Mouse (Mus musculus): ENCODE measurements around the gene Rtn1. TPM values are rescaled to one million over a fixed set of nuclear protein-coding genes. Genes with fewer than 3 reads are reported as not detected.

Gene Rtn1
- polyA plus RNA-seq, 1 experiment from 2014 or later = 1,321 TPM

GRCm38 (mm10) chr12:72348508-72348907 lies 60.3 kb downstream of the Rtn1 start:
- Histone ChIP-seq H3K4me3 (ENCODE audit: low read depth, low read length) (no peak overlapping the region), H3K4me1 (ENCODE audit: control insufficient read depth, insufficient read depth, low read length) (no peaks in the 10 kb centered on the region), H3K9me3 (replicated peaks; ENCODE audit: control insufficient read depth, low read length) (no peaks in the 10 kb centered on the region), H3K27me3 (replicated peaks; ENCODE audit: control insufficient read depth, insufficient read depth, low read length) (no peaks in the 10 kb centered on the region), H3K27ac (ENCODE audit: low read depth, low read length) (no peak overlapping the region), H3K4me2 (ENCODE audit: low read length) (no peak overlapping the region), H3K36me3 (ENCODE audit: control insufficient read depth, insufficient read depth, low read length) (no peaks in the 10 kb centered on the region), H3K9ac (ENCODE audit: low read length) (no peak overlapping the region)
- 78% methylated on average over 8 of the region's 8 CpGs for WGBS
- DNase-seq (ENCODE audit: low spot score) (no peak), ATAC-seq (no peak)

- Histone ChIP-seq H3K27ac (ENCODE audit: low read depth, low read length) (no peak overlapping the region), H3K4me1 (ENCODE audit: control insufficient read depth, insufficient read depth, low read length) (no peaks in the 10 kb centered on the region), H3K36me3 (ENCODE audit: control insufficient read depth, insufficient read depth, low read length) (no peaks in the 10 kb centered on the region), H3K4me3 (ENCODE audit: low read depth, low read length) (no peak overlapping the region), H3K9ac (ENCODE audit: low read length) (no peak overlapping the region), H3K4me2 (ENCODE audit: low read length) (no peak overlapping the region), H3K27me3 (replicated peaks; ENCODE audit: control insufficient read depth, insufficient read depth, low read length) (no peaks in the 10 kb centered on the region), H3K9me3 (replicated peaks; ENCODE audit: control insufficient read depth, low read length) (no peaks in the 10 kb centered on the region)
- ATAC-seq = no peak
- WGBS = 81% methylated on average over 1 of the region's 1 CpGs
- DNase-seq (ENCODE audit: low spot score) = no peak
These were observed 61.7 kb downstream of the Rtn1 start for GRCm38 (mm10) chr12:72347184-72347583.

- DNase-seq (ENCODE audit: low spot score) (no peak), ATAC-seq (no peak)
- H3K4me1 ChIP-seq (ENCODE audit: control insufficient read depth, insufficient read depth, low read length) = no peaks in the 10 kb centered on the region
- no peak overlapping the region for H3K27ac ChIP-seq (ENCODE audit: low read depth, low read length)
- no peaks in the 10 kb centered on the region for H3K36me3 ChIP-seq (ENCODE audit: control insufficient read depth, insufficient read depth, low read length)
- H3K4me3 ChIP-seq (ENCODE audit: low read depth, low read length) = no peak overlapping the region
- H3K27me3 ChIP-seq (replicated peaks; ENCODE audit: control insufficient read depth, insufficient read depth, low read length) = no peaks in the 10 kb centered on the region
- H3K4me2 ChIP-seq (ENCODE audit: low read length) = no peak overlapping the region
- no peak overlapping the region for H3K9ac ChIP-seq (ENCODE audit: low read length)
- WGBS = 43% methylated on average over 2 of the region's 2 CpGs
- H3K9me3 ChIP-seq (replicated peaks; ENCODE audit: control insufficient read depth, low read length) = no peaks in the 10 kb centered on the region
These were observed 65.2 kb downstream of the Rtn1 start for GRCm38 (mm10) chr12:72343639-72344038.

- no peaks in the 10 kb centered on the region for H3K9me3 ChIP-seq (replicated peaks; ENCODE audit: control insufficient read depth, low read length)
- H3K36me3 ChIP-seq (ENCODE audit: control insufficient read depth, insufficient read depth, low read length) = no peaks in the 10 kb centered on the region
- H3K4me3 ChIP-seq (ENCODE audit: low read depth, low read length) = no peak overlapping the region
- ATAC-seq = no peak
- WGBS = 91% methylated on average over 13 of the region's 13 CpGs
- peaks cover 3% of the 10 kb centered on the region; the same call in 1 of the 2 replicates for H3K4me1 ChIP-seq (ENCODE audit: control insufficient read depth, insufficient read depth, low read length)
- H3K27me3 ChIP-seq (replicated peaks; ENCODE audit: control insufficient read depth, insufficient read depth, low read length) = no peaks in the 10 kb centered on the region
- H3K27ac ChIP-seq (ENCODE audit: low read depth, low read length) = no peak overlapping the region
- DNase-seq (ENCODE audit: low spot score) = no peak
- H3K9ac ChIP-seq (ENCODE audit: low read length) = no peak overlapping the region
- no peak overlapping the region for H3K4me2 ChIP-seq (ENCODE audit: low read length)
These were observed 72.8 kb downstream of the Rtn1 start for GRCm38 (mm10) chr12:72336009-72336408.

- DNase-seq (ENCODE audit: low spot score) (no peak), ATAC-seq (0 out of 2 replicates have a peak, but pooled peaks have one; percentile 40)
- H3K4me1 ChIP-seq (ENCODE audit: control insufficient read depth, insufficient read depth, low read length) = peaks cover 3% of the 10 kb centered on the region; the same call in 1 of the 2 replicates
- WGBS = 82% methylated on average over 5 of the region's 5 CpGs
- H3K36me3 ChIP-seq (ENCODE audit: control insufficient read depth, insufficient read depth, low read length) = no peaks in the 10 kb centered on the region
- H3K27ac ChIP-seq (ENCODE audit: low read depth, low read length) = peak overlapping the region; percentile 70
- H3K9ac ChIP-seq (ENCODE audit: low read length) = no peak overlapping the region
- no peaks in the 10 kb centered on the region for H3K27me3 ChIP-seq (replicated peaks; ENCODE audit: control insufficient read depth, insufficient read depth, low read length)
- H3K9me3 ChIP-seq (replicated peaks; ENCODE audit: control insufficient read depth, low read length) = no peaks in the 10 kb centered on the region
- H3K4me2 ChIP-seq (ENCODE audit: low read length) = no peak overlapping the region
- H3K4me3 ChIP-seq (ENCODE audit: low read depth, low read length) = no peak overlapping the region
These were observed 76.3 kb downstream of the Rtn1 start for GRCm38 (mm10) chr12:72332488-72333013.

GRCm38 (mm10) chr12:72331912-72332487 lies 76.9 kb downstream of the Rtn1 start:
- H3K9me3 ChIP-seq (replicated peaks; ENCODE audit: control insufficient read depth, low read length) = no peaks in the 10 kb centered on the region
- no peaks in the 10 kb centered on the region for H3K36me3 ChIP-seq (ENCODE audit: control insufficient read depth, insufficient read depth, low read length)
- ATAC-seq = peak; percentile 66
- no peaks in the 10 kb centered on the region for H3K27me3 ChIP-seq (replicated peaks; ENCODE audit: control insufficient read depth, insufficient read depth, low read length)
- peaks cover 3% of the 10 kb centered on the region; the same call in 1 of the 2 replicates for H3K4me1 ChIP-seq (ENCODE audit: control insufficient read depth, insufficient read depth, low read length)
- peak overlapping the region; percentile 70 for H3K27ac ChIP-seq (ENCODE audit: low read depth, low read length)
- no peak overlapping the region for H3K4me2 ChIP-seq (ENCODE audit: low read length)
- H3K9ac ChIP-seq (ENCODE audit: low read length) = no peak overlapping the region
- 57% methylated on average over 7 of the region's 7 CpGs for whole genome bisulfite sequencing
- H3K4me3 ChIP-seq (ENCODE audit: low read depth, low read length) = no peak overlapping the region
- DNase-seq (ENCODE audit: low spot score) = peak; percentile 70

GRCm38 (mm10) chr12:72326087-72326486 lies 82.8 kb downstream of the Rtn1 start:
- Histone ChIP-seq H3K36me3 (ENCODE audit: control insufficient read depth, insufficient read depth, low read length) (no peaks in the 10 kb centered on the region), H3K27ac (ENCODE audit: low read depth, low read length) (no peak overlapping the region), H3K4me2 (ENCODE audit: low read length) (no peak overlapping the region), H3K27me3 (replicated peaks; ENCODE audit: control insufficient read depth, insufficient read depth, low read length) (no peaks in the 10 kb centered on the region), H3K9ac (ENCODE audit: low read length) (no peak overlapping the region), H3K4me1 (ENCODE audit: control insufficient read depth, insufficient read depth, low read length) (no peaks in the 10 kb centered on the region), H3K9me3 (replicated peaks; ENCODE audit: control insufficient read depth, low read length) (no peaks in the 10 kb centered on the region), H3K4me3 (ENCODE audit: low read depth, low read length) (no peak overlapping the region)
- ATAC-seq (no peak), DNase-seq (ENCODE audit: low spot score) (no peak)

- DNase-seq (ENCODE audit: low spot score) (no peak), ATAC-seq (no peak)
- Histone ChIP-seq H3K27me3 (replicated peaks; ENCODE audit: control insufficient read depth, insufficient read depth, low read length) (no peaks in the 10 kb centered on the region), H3K4me2 (ENCODE audit: low read length) (no peak overlapping the region), H3K9me3 (replicated peaks; ENCODE audit: control insufficient read depth, low read length) (no peaks in the 10 kb centered on the region), H3K4me1 (ENCODE audit: control insufficient read depth, insufficient read depth, low read length) (no peaks in the 10 kb centered on the region), H3K9ac (ENCODE audit: low read length) (no peak overlapping the region), H3K27ac (ENCODE audit: low read depth, low read length) (no peak overlapping the region), H3K36me3 (ENCODE audit: control insufficient read depth, insufficient read depth, low read length) (no peaks in the 10 kb centered on the region), H3K4me3 (ENCODE audit: low read depth, low read length) (no peak overlapping the region)
- 49% methylated on average over 5 of the region's 5 CpGs for WGBS
These were observed 83.8 kb downstream of the Rtn1 start for GRCm38 (mm10) chr12:72325025-72325424.

- no peak for DNase-seq (ENCODE audit: low spot score)
- H3K27ac ChIP-seq (ENCODE audit: low read depth, low read length) = no peak overlapping the region
- no peaks in the 10 kb centered on the region for H3K4me1 ChIP-seq (ENCODE audit: control insufficient read depth, insufficient read depth, low read length)
- no peak overlapping the region for H3K4me3 ChIP-seq (ENCODE audit: low read depth, low read length)
- H3K27me3 ChIP-seq (replicated peaks; ENCODE audit: control insufficient read depth, insufficient read depth, low read length) = no peaks in the 10 kb centered on the region
- H3K4me2 ChIP-seq (ENCODE audit: low read length) = no peak overlapping the region
- no peaks in the 10 kb centered on the region for H3K36me3 ChIP-seq (ENCODE audit: control insufficient read depth, insufficient read depth, low read length)
- H3K9me3 ChIP-seq (replicated peaks; ENCODE audit: control insufficient read depth, low read length) = no peaks in the 10 kb centered on the region
- no peak overlapping the region for H3K9ac ChIP-seq (ENCODE audit: low read length)
- 87% methylated on average over 10 of the region's 10 CpGs for WGBS
- no peak for ATAC-seq
These were observed 84.5 kb downstream of the Rtn1 start for GRCm38 (mm10) chr12:72324210-72324871.

Data from forebrain, embryonic 14.5 days (tissue).